Mouse (Mus musculus) brain, embryonic 14.5 days (tissue): Measurements from ENCODE around the gene Bcor. TPM values are rescaled to one million over a fixed set of nuclear protein-coding genes. Genes with fewer than 3 reads are reported as not detected.
A peak's percentile ranks its signal among the peaks of the same experiment; 100 is the strongest.

Source experiments
- DNase-seq: peaks from one replicate; pipeline ENCODE4 v3.0.0-alpha.2; 2011; ENCODE audit warnings: low read depth
- CTCF ChIP-seq: fragments of 200-500 bp; IDR thresholded peaks from 2 replicates; pipeline ENCODE4 v1.5.1; 2012; ENCODE audit warnings: inconsistent platforms, mild to moderate bottlenecking, moderate library complexity, borderline replicate concordance; ENCODE audit not compliant: insufficient read depth, insufficient read length; ENCODE audit errors: extremely low read depth
- POLR2A ChIP-seq: fragments of 200-500 bp; IDR thresholded peaks from 2 replicates; pipeline ENCODE4 v1.6.1; 2012; ENCODE audit warnings: mild to moderate bottlenecking, inconsistent platforms, borderline replicate concordance; ENCODE audit not compliant: poor library complexity, insufficient read depth, insufficient read length, severe bottlenecking; ENCODE audit errors: extremely low read depth
- polyA plus RNA-seq: library from polyadenylated mRNA; depleted of rRNA; stranded (reverse); fragments of >200 nt; gene quantifications from 2 replicates; pipeline ENCODE4 v1.2.3, GENCODE M21; 2012

Gene Bcor
- polyA plus RNA-seq, 1 experiment, result 29.3 TPM

GRCm38 (mm10) chrX:11998934-11999336 is 161.2 kb downstream of the Bcor start:
- peak; percentile 87 for DNase-seq

GRCm38 (mm10) chrX:11996891-11997290 is 163.3 kb downstream of the Bcor start:
- no peak for DNase-seq
- TF ChIP-seq CTCF, result no peak
- no peak for TF ChIP-seq POLR2A

More at GRCm38 (mm10) chrX:11998934-11999336, 161.2 kb downstream of the Bcor start:
- 0 out of 2 replicates have a peak, but pooled peaks have one; percentile 17 for TF ChIP-seq POLR2A
- no peak for TF ChIP-seq CTCF

GRCm38 (mm10) chrX:11996489-11996888 is 163.7 kb downstream of the Bcor start:
- no peak for DNase-seq
- TF ChIP-seq POLR2A (no peak), CTCF (no peak)

GRCm38 (mm10) chrX:11993641-11994419 is 166.3 kb downstream of the Bcor start:
- no peak for DNase-seq
- no peak for TF ChIP-seq CTCF
- no peak for TF ChIP-seq POLR2A

GRCm38 (mm10) chrX:11989471-11989870 is 170.7 kb downstream of the Bcor start:
- no peak for DNase-seq
- TF ChIP-seq POLR2A (no peak), CTCF (no peak)

GRCm38 (mm10) chrX:11988191-11988896 is 171.8 kb downstream of the Bcor start:
- DNase-seq, result no peak
- TF ChIP-seq CTCF (no peak), POLR2A (no peak)

- TF ChIP-seq POLR2A, result no peak
- no peak for DNase-seq
These were observed 172.6 kb downstream of the Bcor start for GRCm38 (mm10) chrX:11987602-11988001.
